Comparison of ENCODE assay signal across 9 mouse cellular contexts in genomic region chr11:84523841-84524510, GRCm38 (mm10). TPM values are rescaled to one million over a fixed set of nuclear protein-coding genes. Genes with fewer than 3 reads are reported as not detected.
DNase-seq lines count a peak whose midpoint lies in the region; ATAC-seq and TF ChIP-seq lines count a peak whose summit lies in the region.
"Had no signal": no experiment of that assay in that cellular context is flagged by ENCODE, and none has a peak within 500 bp of the region (broad histone marks: within the 10 kb centered on the region; RNA-seq: fewer than 3 reads in every experiment).

No protein-coding gene starts in this region.

- H3K9ac ChIP-seq in heart, embryonic 11.5 days (ENCODE audit: low read depth, low read length) = no peak overlapping the region

- peak overlapping the region; percentile 59 for H3K4me3 ChIP-seq in heart, embryonic 11.5 days (ENCODE audit: low read depth, low read length)
- H3K4me3 ChIP-seq in small intestine, adult 2 months (ENCODE audit: low read depth, low read length) = peak overlapping the region; percentile 3
- H3K4me3 ChIP-seq: erythroblast, embryonic 14.5 days had no signal

- DNase-seq in adrenal gland, adult 2 months = peak; percentile 15
- no peak for DNase-seq in adrenal gland, postnatal 14 days
- peak; percentile 54 for DNase-seq in brain, adult 2 months (ENCODE audit: low read depth, low spot score)
- DNase-seq in kidney, postnatal 36 days = peak; percentile 33 to 57
- DNase-seq in layer of hippocampus, adult 9-10 months (ENCODE audit: low spot score) = no peak
- DNase-seq in ovary, adult 18-20 months (ENCODE audit: low spot score) = no peak

- peak overlapping the region; percentile 96 for H3K4me2 ChIP-seq in heart, embryonic 11.5 days

- TF ChIP-seq CTCF in small intestine, adult 2 months (IDR thresholded peaks at IDR 0.05; ENCODE audit: extremely low read depth, insufficient read length, insufficient replicate concordance, low read depth, low read length) = no peak

- no peaks in the 10 kb centered on the region for H3K9me3 ChIP-seq in heart, embryonic 11.5 days (replicated peaks; ENCODE audit: control insufficient read depth, low read length)

- H3K36me3 ChIP-seq in heart, embryonic 11.5 days (ENCODE audit: control insufficient read depth, insufficient read depth, low read length) = no peaks in the 10 kb centered on the region
- H3K36me3 ChIP-seq in small intestine, adult 2 months (ENCODE audit: control insufficient read depth, insufficient read depth, low read length) = no peaks in the 10 kb centered on the region

- H3K27me3 ChIP-seq in heart, embryonic 11.5 days (ENCODE audit: control insufficient read depth, insufficient read depth, low read length) = peaks cover 100% of the 10 kb centered on the region
- H3K27me3 ChIP-seq in small intestine, adult 2 months (ENCODE audit: control insufficient read depth, insufficient read depth, low read length) = peaks cover 95% of the 10 kb centered on the region

- peaks cover 14% of the 10 kb centered on the region for H3K4me1 ChIP-seq in heart, embryonic 11.5 days (ENCODE audit: control insufficient read depth, insufficient read depth, low read length)
- H3K4me1 ChIP-seq in small intestine, adult 2 months (ENCODE audit: control insufficient read depth, insufficient read depth, insufficient read length, low read length) = peaks cover 14% of the 10 kb centered on the region

- no peak for TF ChIP-seq POLR2A in small intestine, adult 2 months (IDR thresholded peaks at IDR 0.05; ENCODE audit: low read depth, low read length)

- no peak overlapping the region for H3K27ac ChIP-seq in heart, embryonic 11.5 days (ENCODE audit: low read depth, low read length)
- H3K27ac ChIP-seq in small intestine, adult 2 months (ENCODE audit: insufficient read depth, low read depth, low read length) = no peak overlapping the region

- no peak for ATAC-seq in heart, embryonic 11.5 days (replicated peaks; ENCODE audit: insufficient number of reproducible peaks, low FRiP score, low TSS enrichment)

- WGBS in heart, embryonic 11.5 days (ENCODE audit: insufficient replicate concordance) = under 1% methylated on average over 35 of the region's 35 CpGs
- 3% methylated on average over 35 of the region's 35 CpGs for WGBS in small intestine, adult 2 months

RNA-seq across cellular contexts. Expression of gene Lhx1, which starts 1.4 kb away (rescaled TPM):
- total RNA-seq in adrenal gland, adult 2 months (2021) = not detected
- not detected in 2 replicates for polyA plus RNA-seq in adrenal gland, adult 2 months (2012; rRNA removed)
- total RNA-seq in adrenal gland, postnatal 14 days (2021) = 0.38 TPM in 1 of 2 replicates, not detected in the other
- 0.04 and 0.06 TPM in 2 replicates for polyA plus RNA-seq in heart, embryonic 11.5 days (2014; fragmentation: Nextera tagmentation; extraction: Ambion mirVana)
- polyA plus RNA-seq in small intestine, adult 2 months (2012; rRNA removed) = 0.14 and 0.49 TPM in 2 replicates
- polyA plus RNA-seq: erythroblast, embryonic 14.5 days had no signal

RNA-seq across cellular contexts. Expression of gene Aatf, which starts 10.7 kb away (rescaled TPM):
- 10 to 100 TPM; 21.1 to 24.8 TPM for total RNA-seq in adrenal gland, adult 2 months (2021)
- polyA plus RNA-seq in adrenal gland, adult 2 months (2012; rRNA removed) = 4.1 and 7.2 TPM in 2 replicates
- 20.6 and 25.6 TPM in 2 replicates for total RNA-seq in adrenal gland, postnatal 14 days (2021)
- 28.2 and 34.6 TPM in 2 replicates for polyA plus RNA-seq in heart, embryonic 11.5 days (2014; fragmentation: Nextera tagmentation; extraction: Ambion mirVana)
- polyA plus RNA-seq in small intestine, adult 2 months (2012; rRNA removed) = 2.2 and 4.7 TPM in 2 replicates

Comparison
In these comparisons a context has a peak if more than half of its experiments do, and no peak if none do; other contexts are left out.
1. DNase-seq: peak in adrenal gland, adult 2 months (single experiment), brain, adult 2 months (single experiment) and kidney, postnatal 36 days (2 of 2); none in adrenal gland, postnatal 14 days (single experiment), layer of hippocampus, adult 9-10 months (single experiment) and ovary, adult 18-20 months (single experiment).